In genomic region chr3:129683060-129683679, GRCm38 (mm10) we compare ENCODE assay signal across 8 mouse cellular contexts.
A peak's percentile ranks its signal among the peaks of the same experiment; 100 is the strongest.
DNase-seq lines count a peak whose midpoint lies in the region; ATAC-seq and TF ChIP-seq lines count a peak whose summit lies in the region.

No protein-coding gene starts in this region.

- intact Hi-C loops in gastrocnemius, postnatal 14 days (cut with DNase I; ENCODE audit: low total_unique reads) = no loop called here
- intact Hi-C loops in gastrocnemius, postnatal 36 days (cut with DNase I) = no loop called here

- no peak overlapping the region for H3K4me3 ChIP-seq in lung, embryonic 14.5 days (ENCODE audit: low read depth, low read length)

- POLR2A ChIA-PET in Patski (lab: Charles Lee) = no interaction called here

- WGBS in lung, embryonic 14.5 days = 85% methylated on average over 10 of the region's 10 CpGs

- no peaks in the 10 kb centered on the region for H3K9me3 ChIP-seq in lung, embryonic 14.5 days (ENCODE audit: low read depth, low read length)

- CTCF ChIA-PET in Patski (lab: Charles Lee) = interaction anchor here (0.8 to 2.5 kb wide), 14 partner anchors 8 to 382 kb away, joined by 3 to 14 read pairs (median 4); no protein-coding TSS in a partner anchor

- DNase-seq in gastrocnemius, postnatal 14 days = peak; percentile 24
- no peak for DNase-seq in gastrocnemius, adult 8-10 months (ENCODE audit: low spot score in 2 of 2)
- peak; percentile 53 for DNase-seq in lung, embryonic 14.5 days
- no peak for DNase-seq in lung, adult 18-20 months
- DNase-seq in Patski (ENCODE audit: low read depth, low spot score) = no peak
- peak; percentile 35 for DNase-seq in naive thymus-derived CD4-positive, alpha-beta T cell, adult 2 months (ENCODE audit: low read depth)
- DNase-seq in embryo, embryonic 10.5 days (ENCODE audit: low spot score) = no peak
- DNase-seq in gastrocnemius, postnatal 36 days = no peak

- peak; percentile 45 for TF ChIP-seq CTCF in lung, embryonic 14.5 days (IDR thresholded peaks at IDR 0.05; ENCODE audit: low read depth)
- peak; percentile 7 for TF ChIP-seq CTCF in Patski (IDR thresholded peaks at IDR 0.05)

- ATAC-seq in lung, embryonic 14.5 days (ENCODE audit: insufficient read depth) = no peak
- ATAC-seq in Patski = no peak

- H3K9ac ChIP-seq in lung, embryonic 14.5 days = no peak overlapping the region

- no peaks in the 10 kb centered on the region for H3K27me3 ChIP-seq in lung, embryonic 14.5 days (ENCODE audit: insufficient read depth, low read length)
- H3K27me3 ChIP-seq in Patski = no peaks in the 10 kb centered on the region

- H3K4me2 ChIP-seq in lung, embryonic 14.5 days = no peak overlapping the region

- H3K27ac ChIP-seq in lung, embryonic 14.5 days (ENCODE audit: low read depth) = no peak overlapping the region

- 0 out of 2 replicates have a peak, but pooled peaks cover 2% of the 10 kb centered on the region for H3K36me3 ChIP-seq in lung, embryonic 14.5 days (ENCODE audit: insufficient read depth)

- H3K4me1 ChIP-seq in lung, embryonic 14.5 days (ENCODE audit: insufficient read depth) = 0 out of 2 replicates have a peak, but pooled peaks cover 3% of the 10 kb centered on the region

- in situ Hi-C loops in Patski (cut with MboI; ENCODE audit: low pct_unique_long_range_greater_than_20kb) = loop anchor here (5.0 to 10.0 kb wide), 2 partner anchors 151 to 1678 kb away; partner anchors contain the start of gene Elovl6

Comparison
In these comparisons a context has a peak if more than half of its experiments do, and no peak if none do; other contexts are left out.
1. DNase-seq: peak in gastrocnemius, postnatal 14 days (single experiment), lung, embryonic 14.5 days (single experiment) and naive thymus-derived CD4-positive, alpha-beta T cell, adult 2 months (single experiment); none in gastrocnemius, adult 8-10 months (0 of 2), lung, adult 18-20 months (0 of 2), Patski (single experiment), embryo, embryonic 10.5 days (single experiment) and gastrocnemius, postnatal 36 days (0 of 2).